Mouse (Mus musculus): ENCODE results near the gene Clec16a.
A peak's percentile ranks its signal among the peaks of the same experiment; 100 is the strongest.

The Clec16a gene

DNA sequence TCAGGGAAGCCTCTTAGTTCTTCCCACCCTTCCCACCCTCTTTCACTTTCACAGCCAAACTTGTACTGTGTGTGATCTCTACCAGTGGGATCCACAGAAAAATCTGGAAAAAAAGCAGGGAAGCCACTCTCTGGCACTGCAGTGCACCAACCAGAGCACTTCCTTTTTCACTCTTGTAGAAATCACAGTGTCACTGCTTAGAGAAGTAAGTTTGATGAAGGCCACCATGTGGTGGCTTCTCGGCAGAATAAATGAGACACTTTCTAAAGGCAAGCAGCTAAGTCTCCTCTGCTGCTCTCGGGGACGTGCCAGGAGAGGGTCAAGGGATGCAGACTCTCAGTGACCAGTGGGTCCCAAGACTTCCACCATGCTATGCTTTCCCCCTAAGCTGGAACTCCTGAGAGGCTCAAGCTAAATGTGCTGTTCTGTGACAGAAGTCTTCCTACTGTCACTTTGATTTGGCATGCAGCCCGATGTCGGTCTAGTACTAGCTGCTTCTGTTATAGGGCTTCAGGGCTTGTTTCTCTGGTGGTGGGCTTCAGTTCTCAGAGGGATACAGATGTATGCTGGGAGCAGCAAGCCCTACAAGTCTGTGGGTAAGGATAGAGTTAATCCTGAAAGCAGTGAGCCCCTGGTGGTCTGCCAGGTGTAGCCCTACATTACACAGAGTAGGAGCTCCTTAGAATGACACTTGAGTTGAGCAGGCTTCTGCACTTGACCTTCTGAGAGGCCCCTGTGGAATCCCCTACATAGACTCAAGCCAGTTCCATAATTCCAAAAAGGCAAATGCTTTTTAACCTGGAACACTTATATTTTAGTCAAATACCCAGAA is 178.9 kb downstream of the Clec16a start:
- DNase-seq (ENCODE audit: low read depth), result no peak

DNA sequence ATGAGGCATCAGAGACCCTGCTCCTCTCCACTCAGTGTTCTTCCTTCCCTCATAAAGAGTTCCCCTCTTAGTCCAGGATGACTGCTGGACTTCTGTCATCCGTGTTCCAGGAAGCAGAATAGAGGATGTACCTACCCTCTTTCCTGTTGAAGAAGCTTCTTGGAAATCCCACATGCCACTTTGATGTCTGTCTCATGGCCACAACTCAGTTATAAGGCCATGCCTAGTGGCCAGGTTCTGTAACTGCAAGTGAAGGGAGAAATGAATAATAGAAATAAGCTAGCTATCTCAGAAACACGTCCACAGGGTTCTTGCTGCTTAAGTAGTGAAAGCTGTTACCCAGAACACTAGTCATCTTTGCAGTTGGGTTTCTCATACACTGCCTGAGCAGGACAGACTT is 180.0 kb downstream of the Clec16a start:
- DNase-seq (ENCODE audit: low read depth), result no peak

DNA sequence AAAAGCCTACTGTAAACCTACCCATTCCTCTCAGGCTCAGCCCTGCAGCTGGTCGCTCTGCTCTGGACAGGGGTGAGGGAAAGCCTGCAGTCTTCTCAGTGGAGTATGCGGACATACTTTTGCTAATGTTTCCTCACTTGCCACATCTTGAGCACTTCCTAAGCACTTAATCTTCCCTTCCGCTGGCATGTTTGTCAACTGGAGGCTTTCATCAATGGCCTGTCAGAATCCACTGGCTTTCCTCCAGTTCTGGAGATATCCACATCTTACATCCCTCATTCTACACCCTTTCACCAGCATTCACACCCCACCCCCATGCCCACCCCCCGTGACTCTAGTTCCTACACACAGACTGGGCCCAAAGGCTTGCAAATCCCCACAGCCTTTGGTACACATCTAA is 182.5 kb downstream of the Clec16a start:
- no peak for DNase-seq (ENCODE audit: low read depth)

DNA sequence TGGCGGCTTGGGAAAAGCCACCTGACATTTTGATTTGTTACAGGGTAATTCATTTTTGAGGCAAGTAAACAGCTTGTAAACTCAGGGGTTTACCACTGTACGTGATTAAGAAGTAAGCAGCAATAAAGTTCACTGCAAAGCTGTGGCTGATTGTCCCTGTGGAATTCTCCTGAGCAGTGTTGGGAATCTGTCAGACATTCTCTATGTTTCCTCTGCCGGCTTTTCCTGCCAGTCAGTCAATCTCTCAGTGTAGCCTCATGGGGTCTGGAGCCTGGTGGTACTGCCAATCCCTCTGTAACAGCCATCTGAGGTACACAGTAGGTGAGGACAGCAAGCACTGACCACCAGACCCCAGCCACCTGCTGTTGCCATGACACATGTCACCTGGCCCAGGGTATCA is 183.7 kb downstream of the Clec16a start:
- no peak for DNase-seq (ENCODE audit: low read depth)

DNA sequence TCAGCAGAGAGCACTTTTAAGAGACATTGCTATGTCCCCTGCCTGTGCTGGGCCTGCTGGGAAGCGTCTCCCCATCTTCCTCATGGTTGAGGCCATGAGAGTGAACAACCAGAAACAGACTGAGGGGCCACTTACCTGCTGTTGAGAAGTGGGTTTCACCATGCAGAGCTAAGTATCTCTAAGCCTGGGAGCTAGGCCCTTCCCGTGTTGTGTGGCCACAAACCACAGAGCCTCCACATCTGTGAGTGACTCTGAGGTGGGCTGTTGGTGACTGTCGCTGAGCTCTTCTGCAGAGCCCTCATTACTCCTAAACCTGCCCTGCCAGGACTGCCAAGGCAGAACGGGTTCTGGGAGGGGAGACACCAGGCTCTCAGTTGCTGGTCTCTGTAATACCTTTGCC is 185.8 kb downstream of the Clec16a start:
- DNase-seq (ENCODE audit: low read depth), result no peak

DNA sequence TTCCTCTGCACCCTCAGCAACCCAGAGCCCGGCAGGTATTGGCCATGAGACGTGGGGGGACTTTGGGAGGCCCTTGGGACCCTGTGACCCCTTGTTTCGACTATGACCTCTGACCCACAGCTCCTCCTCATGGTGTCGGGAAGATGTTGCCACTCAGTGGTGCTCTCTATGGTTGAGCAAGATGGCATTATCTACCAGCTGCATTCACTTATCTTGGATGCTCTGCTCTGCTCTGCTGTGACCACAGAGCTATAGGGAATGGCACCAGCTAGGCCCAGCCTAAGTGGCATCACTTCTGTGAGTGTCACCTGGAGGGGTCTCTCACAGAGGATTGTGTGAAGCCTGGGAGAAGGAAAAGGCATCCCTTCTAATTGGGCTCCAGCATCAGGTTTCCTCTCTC is 186.6 kb downstream of the Clec16a start:
- no peak for DNase-seq (ENCODE audit: low read depth)

DNA sequence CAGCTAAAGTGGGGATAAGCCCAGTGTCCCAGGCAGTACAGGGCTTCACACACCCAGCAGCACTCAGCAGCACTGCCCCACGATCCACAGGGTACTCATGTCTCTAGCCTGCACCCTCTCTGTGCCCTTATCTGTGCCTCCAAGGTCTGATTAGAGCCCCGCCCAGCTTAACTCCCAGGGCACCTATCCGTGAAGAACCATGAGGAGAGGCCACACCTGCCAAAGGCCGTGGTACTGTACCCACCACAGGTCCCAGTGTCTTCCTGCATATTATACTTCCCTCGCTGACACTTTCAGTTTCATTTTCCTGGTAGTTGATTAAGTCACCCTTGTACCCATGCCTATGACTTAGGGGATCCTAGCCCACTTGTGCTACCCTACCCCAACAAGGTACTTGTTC is 187.3 kb downstream of the Clec16a start:
- DNase-seq (ENCODE audit: low read depth), result no peak

DNA sequence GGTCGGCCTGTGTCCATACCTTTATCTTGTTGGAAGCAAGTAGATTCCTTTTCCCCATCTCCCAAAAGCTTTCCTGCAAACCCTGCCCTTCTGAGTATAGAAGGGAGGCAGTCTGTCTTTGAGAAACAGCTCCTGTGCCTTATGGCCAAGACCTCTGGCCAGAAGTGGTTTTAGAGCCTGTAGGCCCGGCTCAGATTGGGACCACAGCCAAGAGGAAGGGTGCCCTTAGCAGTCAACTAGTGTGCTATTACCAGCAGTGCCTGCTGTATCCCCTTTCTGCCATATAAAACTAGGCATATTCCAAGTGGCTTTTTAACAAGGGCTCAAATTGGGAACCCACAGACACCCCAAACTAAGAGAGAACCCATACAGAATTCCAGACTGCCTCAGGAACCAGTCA is 190.6 kb downstream of the Clec16a start:
- peak; percentile 30 for DNase-seq (ENCODE audit: low read depth)

DNA sequence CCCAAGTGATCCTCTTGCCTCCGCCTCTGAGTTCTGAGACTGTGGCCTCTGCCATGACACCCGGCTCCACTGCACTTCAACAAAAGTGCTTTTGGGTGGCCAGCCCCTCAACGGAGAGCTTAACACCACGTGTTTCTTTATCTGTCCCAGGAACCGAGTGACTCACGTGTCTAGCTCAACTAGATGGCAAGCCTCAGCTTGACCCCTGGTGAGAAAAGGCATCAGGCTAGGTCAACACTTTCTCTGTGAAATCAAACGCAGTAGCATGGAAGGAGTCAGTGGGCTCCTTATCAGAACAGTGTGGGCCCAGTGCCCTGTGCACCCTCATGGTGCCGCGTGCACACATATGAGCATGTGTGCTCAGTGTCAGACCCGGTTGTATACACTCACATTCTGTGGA is 191.2 kb downstream of the Clec16a start:
- DNase-seq (ENCODE audit: low read depth), result no peak

DNA sequence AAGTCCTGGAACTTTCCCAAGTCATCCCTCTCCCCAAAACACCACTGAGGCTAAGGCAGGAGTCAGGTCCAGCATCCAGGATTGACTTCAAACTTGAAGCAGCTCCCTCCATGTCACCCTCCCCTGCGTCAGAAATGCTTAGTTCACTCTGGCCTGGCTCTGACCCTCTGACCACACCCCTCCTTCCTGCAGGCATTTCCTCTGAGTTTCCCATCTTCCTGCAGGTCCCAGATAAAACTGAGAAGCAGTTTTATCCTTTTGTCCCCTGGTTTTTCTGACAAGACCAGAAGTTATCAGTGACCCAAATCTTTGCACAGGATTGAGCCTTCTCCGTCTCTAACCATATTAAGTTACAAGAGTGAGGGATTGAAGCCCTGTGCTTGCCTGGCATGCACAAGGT is 192.4 kb downstream of the Clec16a start:
- DNase-seq (ENCODE audit: low read depth), result no peak

DNA sequence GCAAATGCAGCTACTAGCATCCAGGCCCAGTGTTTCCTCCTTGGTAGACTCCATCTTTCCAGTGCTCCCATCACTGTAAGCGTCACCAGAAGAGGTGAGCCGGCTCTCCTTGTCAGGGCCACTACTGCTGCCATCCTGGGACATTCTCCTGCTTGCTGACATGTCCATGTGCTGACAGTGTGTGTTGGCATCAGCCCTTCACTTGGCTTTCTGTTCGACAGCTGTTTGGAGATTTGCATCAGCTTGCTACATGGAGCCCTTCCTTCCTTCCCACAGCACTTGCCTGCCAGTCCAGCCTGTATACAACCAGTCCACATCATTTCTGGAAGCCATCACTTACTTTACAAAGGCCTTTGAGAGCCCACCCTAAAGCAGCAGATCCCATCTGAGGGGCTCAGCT is 193.7 kb downstream of the Clec16a start:
- no peak for DNase-seq (ENCODE audit: low read depth)

DNA sequence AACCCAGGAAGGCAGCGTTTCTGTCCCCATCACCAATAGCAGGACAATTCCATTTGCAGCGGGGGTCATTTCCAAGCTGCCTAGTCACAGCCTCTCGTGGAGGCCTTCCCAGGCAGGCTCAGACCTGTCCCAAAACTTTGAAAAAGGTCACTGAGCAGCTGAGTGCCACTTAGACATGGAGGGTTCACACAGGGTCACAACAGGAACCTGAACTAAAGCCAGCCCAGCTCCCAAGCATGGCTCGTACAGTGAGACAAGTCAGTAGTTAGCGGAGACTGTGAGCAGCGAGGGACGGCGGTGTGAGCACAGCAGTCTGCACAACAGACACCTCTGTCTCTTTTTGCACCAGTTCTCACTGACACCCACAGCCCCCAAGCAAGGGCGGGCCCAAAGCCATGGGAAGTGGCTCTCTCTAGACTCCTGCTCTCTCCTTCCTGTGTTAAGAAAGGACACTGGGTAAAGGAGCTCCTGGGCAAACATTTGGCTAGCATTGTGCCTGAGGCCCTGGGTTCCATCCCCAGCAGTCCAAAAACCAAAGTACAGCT is 194.8 kb downstream of the Clec16a start:
- DNase-seq (ENCODE audit: low read depth), result no peak

DNA sequence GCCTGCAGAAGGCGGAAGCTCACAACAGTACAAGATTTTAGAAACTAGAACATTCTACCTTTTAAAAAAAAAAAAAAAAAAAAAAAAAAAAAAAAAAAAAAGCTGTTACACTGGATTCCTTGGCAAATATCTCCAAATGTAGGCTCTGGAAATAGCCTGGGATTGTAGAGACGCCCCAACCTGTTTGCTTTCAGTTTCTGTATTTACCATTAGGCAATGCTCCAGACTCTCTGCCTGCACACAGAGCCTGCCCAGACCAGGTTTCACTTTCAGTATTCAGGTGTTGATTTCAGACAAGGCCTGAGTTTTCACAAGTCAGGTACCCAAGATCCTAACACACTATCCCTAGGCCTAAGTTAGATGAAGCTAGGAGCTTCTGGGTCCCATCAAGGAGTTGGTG is 195.9 kb downstream of the Clec16a start:
- peak; percentile 55 for DNase-seq (ENCODE audit: low read depth)

DNA sequence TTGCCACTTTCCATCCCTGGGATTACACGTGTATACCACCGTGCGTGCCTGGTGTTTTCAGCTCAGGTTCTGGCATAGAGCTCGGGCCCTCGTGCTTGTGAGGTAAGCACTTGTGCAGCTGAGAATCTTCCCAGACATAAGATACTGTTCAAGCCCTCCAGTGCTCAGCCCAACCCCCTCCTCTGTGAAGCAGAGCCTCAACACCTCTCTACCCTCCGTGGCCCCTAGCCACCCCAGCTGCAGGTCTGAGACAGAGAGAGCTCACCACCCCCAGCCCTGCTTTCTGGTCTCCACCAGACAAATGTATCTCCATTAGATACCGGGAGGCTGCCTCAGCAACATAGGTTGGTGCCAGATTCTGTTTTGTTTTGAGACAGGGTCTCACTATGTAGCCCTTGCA is 204.1 kb downstream of the Clec16a start:
- DNase-seq (ENCODE audit: low read depth), result no peak

DNA sequence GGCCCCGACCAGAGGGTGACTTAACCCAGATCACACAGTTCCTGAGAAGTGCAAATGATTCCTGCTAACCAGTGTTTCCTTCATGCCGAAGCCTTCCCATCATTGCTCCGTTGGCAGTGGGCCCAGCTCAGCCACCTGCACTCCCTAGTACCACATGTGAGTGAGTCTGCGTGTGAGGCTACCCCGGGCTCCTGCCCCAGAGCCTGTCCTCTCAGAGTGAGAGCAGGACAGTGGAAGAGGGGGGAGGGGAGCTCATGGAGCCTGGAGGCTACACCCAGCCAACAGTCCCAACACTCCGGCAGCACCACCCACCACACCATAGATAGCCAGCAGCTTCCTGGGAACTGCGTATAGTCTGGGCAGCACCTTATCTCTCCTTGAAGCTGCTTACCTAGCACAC is 204.7 kb downstream of the Clec16a start:
- DNase-seq (ENCODE audit: low read depth), result peak; percentile 64

DNA sequence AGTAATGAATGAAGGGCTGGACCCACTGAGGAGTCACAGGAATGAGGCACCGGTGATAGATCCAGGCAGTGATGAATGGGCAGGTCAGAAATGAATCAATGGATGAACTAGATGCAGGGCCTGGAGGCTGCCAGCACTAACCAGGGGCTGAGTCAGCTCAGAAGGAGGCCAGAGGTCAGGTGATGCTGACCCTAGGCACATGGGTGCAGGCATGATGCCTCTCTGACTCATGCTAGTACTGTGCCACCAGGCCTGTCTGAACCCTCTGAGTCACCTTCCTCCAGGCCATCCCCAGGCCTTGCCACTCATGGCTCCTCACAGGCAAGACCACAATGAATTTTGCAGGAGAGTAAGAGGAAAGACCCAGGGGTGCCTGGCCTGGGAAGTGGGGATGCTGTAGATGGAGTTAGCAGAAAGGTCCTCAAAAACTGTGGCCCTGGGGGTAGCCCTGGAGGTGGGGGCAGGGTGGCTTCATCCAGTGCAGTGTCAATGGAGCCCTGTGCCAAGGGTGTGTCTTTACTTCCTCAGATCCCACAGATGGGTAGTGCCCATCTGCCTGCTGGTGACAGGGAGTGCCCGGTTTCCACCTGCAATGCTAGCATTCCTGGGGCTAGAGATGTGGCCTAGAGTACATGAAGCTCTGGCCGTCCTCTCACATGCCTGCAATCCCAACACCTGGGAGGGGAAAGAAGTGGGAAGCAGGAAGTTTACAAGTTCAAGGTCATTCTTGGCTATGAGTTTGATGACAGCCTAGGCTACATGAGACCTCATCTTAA is 209.6 kb downstream of the Clec16a start:
- DNase-seq (ENCODE audit: low read depth), result peak; percentile 85

DNA sequence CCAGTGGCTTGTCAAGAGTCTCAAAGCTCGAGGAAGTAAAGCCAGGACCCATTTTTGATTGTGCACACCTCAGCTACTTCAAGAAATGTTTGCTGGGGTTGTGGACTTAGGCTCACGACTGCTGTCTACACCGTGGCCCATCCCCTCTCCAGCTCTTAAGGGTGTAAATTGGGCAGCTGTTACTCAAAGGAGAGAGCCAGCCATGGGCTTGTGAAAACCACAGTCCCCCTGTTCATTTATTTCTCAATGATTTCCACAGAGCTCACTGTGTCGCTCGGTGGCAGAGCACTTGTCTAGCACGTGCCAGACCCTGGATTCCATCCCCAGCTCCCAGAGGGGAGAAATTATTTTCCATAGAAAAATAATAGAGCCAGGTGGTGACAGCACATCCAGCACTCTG is 211.0 kb downstream of the Clec16a start:
- no peak for DNase-seq (ENCODE audit: low read depth)

DNA sequence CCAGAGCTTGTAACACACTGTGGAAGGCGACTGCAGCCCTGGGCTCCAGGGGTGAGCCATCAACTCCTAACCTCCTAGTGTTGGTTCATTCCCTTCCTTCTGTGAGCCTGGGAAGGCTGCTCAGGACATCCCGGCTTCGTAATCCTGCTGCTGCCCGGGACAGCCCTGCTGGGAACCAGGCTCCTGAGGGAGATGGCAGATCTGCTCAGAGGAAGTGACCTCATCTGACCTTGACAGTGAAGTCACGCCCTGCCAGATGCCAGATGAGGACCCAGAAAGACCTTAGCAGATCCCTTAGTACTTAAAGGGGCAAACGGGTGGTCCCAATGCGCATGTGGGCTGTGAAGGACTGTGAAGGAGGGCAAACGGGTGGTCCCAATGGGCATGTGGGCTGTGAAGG is 216.0 kb downstream of the Clec16a start:
- DNase-seq (ENCODE audit: low read depth), result no peak

DNA sequence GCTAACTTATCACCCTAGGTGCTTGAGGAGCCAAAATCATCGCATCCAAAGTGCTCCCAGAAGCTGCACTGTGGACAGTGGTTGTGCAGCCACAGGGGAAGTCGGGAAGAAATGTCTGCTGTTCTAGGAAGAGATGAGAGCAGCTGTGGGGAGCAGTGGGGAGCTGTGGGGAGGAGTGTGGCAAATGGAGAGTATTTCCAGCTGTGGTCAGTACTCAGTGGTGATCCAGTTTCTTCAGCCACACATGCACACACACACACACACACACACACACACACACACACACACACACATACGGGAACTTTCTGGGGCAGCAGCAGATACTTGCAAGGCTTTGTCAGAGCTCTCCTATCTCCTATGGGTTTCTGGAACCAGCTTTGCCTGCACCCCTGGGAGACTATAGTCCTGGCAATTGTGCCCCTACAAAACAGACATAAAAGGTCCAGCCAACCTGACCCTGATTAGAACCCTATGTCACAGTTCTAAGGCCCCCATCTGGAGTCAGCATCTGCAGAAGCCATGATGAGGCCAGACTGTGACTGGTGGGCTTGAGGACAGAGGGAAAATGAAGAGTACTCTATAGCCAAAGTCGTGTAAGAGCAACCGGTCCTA is 217.5 kb downstream of the Clec16a start:
- no peak for DNase-seq (ENCODE audit: low read depth)

DNA sequence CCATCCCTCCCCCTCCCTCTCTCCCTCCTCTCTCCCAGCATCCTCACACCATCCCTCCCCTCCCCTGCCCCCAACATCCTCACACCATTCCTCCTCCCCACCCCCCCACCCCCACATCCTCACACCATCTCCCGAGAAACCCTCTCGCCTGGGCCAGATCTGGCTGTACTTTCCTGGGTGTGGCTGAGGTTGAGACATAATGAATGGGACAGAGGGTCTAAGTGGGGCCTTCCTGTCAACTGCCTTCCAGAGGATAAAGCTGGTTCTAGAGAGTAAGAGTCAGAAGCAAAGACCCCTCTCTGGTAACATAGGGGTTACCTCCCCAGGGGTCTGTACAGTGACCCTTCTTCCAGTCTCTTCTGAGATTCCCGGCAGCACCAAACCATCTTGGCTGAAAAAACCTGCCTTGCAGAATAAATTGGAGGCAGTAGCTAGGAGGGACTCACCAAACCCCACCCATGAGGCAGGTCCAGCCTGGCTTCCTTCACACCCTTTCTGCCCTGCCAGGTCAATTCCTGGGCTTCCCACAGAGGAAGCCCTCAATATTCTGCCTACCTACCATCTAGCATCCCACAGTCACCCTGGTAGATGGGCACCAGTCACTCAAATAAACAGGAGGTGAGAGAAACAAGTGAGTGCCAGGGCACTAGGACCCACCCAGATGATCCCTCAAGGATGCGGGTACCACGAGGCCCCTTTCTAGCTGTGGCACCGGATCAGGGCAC is 218.6 kb downstream of the Clec16a start:
- DNase-seq (ENCODE audit: low read depth), result no peak

DNA sequence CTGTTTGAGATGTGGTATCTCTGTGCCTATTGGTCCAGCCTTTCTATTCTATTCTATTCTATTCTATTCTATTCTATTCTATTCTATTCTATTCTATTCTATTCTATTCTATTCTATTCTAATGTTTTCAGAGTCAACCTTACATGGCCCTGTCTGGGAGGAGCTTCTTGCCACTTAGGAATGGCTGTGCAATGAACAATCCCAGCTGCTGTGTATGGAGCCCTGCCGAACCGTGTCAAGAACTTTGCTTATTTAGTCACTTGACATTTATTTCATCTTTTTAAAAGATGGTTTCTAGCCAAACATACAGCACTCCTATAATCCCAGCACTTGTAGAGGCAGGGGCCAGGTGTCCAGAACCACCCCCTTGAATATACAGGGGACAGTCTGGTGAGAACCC is 219.2 kb downstream of the Clec16a start:
- no peak for DNase-seq (ENCODE audit: low read depth)

DNA sequence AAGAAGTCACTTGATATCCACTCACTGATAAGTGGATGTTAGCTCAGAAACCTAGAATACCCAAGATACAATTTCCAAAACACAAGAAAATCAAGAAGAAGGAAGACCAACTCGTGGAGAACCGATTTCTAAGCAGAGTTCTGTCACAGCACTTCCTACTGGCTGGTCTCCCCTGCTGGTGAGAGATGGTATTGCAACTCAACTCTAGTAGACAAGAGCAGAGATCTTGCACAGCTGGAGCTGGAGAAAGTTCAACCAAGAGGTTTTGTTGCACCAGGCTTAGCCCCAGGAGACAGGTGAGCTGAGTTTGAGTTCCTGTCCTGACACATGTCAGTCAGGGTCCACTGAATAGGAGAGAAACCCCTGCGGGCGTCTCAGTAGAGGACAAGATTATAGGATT is 222.0 kb downstream of the Clec16a start:
- peak; percentile 84 for DNase-seq (ENCODE audit: low read depth)

Data from NIH3T3 (cell line).